Mouse (Mus musculus): ENCODE results near the gene Tas1r2. TPM values are rescaled to one million over a fixed set of nuclear protein-coding genes. Genes with fewer than 3 reads are reported as not detected.

Tas1r2 gene
- total RNA-seq, 2 experiments from 2014 or later: not detected

GRCm38 (mm10) chr4:139710467-139711334, 57.4 kb downstream of the Tas1r2 start:
- no peak for DNase-seq

- DNase-seq: no peak
Measured at GRCm38 (mm10) chr4:139715241-139715932, 62.0 kb downstream of the Tas1r2 start.

GRCm38 (mm10) chr4:139716477-139717169, 63.3 kb downstream of the Tas1r2 start:
- no peak for DNase-seq

- DNase-seq: no peak
Measured at GRCm38 (mm10) chr4:139718978-139719377, 65.6 kb downstream of the Tas1r2 start.

Small RNA genes lying within 50 kb of the gene (microRNA-seq; reads per million reads assigned to microRNA genes)
- 0 to 0.35 reads per million in 2 experiments for gene Mir7020

Other genes with a start within 250 kb of the Tas1r2 start
- gene Iffo2, start 123.0 kb upstream of the Tas1r2 start, total RNA-seq (2021): 10 to 100 TPM; 14.2 to 14.6 TPM
- not detected for gene Gm21969, start 50.4 kb upstream of the Tas1r2 start, total RNA-seq (2021)
- 10 to 100 TPM; 15.1 to 15.4 TPM for gene Aldh4a1, start 30.7 kb upstream of the Tas1r2 start, total RNA-seq (2021)
- gene Pax7, start 180.0 kb downstream of the Tas1r2 start, total RNA-seq (2021): not detected

Data from heart, postnatal 4 days (tissue).